Mouse (Mus musculus): ENCODE measurements around the gene Gdpd4. TPM values are rescaled to one million over a fixed set of nuclear protein-coding genes. Genes with fewer than 3 reads are reported as not detected.

Gdpd4 gene
- total RNA-seq, 2 experiments from 2014 or later: not detected

GRCm38 (mm10) chr7:98085314-98085713 is 165.6 kb downstream of the Gdpd4 start:
- DNase-seq: no peak

DNA sequence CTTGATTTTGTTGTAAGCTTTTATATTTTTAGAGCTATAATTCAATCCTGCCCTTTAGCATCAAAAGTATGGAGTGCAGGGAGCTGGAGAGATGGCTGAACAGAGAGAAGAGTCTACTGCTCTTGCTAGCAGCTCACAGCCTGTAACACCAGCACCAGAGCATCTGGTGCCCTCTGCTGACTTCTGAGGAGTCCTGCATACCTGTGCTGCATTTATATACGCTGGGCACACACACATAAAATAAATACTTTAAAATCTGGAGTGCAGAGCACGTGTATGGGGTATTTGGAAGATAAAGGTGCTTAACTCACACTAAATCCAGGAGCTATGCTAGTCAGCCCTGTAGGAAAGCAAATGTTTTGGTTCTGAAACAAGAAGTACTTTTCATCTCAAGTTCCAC is 166.6 kb downstream of the Gdpd4 start:
- DNase-seq: no peak

DNA sequence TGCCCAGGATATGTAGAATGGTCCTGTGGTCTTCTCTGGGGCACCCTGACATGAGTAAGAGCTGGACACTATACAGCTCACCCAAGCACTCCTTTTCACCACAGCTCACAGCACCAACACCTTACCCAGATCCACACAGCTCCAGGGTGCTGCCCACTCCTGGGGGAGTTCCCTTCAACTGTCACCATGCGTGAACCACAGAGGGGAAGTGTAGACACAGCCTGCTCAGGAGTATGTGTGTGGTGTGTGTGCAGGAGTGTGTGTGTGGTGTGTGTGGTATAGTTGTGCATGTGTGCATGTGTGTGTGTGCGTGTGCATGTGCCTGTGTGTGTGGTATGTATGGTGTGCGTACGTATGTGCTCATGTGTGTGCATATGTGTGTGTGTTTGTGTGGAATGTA is 176.1 kb downstream of the Gdpd4 start:
- no peak for DNase-seq

DNA sequence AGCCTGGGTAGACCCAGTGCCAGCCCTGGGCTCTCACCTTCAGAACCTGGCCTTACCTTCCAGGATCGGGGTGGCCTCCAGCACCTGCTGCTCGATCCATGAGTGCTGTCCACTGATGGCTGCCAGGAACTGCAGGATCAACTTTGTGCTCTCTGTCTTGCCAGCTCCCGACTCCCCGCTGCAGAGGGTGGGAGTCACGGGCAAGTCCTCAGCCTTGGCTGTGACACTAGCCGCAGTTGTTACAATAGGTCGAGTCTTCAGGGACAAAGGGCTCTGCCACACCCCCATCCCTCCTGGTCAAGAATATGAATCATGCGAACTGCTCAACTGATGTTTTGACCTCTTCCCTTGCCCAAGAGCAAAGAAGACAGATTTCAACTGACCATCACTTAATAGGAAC is 177.8 kb downstream of the Gdpd4 start:
- DNase-seq: no peak

Other genes starting within 250 kb of the Gdpd4 start
- gene Clns1a, start 223.3 kb upstream of the Gdpd4 start, total RNA-seq (2021): 10 to 100 TPM; 27.3 to 28.9 TPM
- 1 to 10 TPM in 1 of 2 experiments, under 1 TPM in 1; 0.82 to 1.2 TPM for gene Aqp11, start 181.7 kb upstream of the Gdpd4 start, total RNA-seq (2021)
- 10 to 100 TPM; 20.3 to 27.7 TPM for gene Pak1, start 131.4 kb upstream of the Gdpd4 start, total RNA-seq (2021)
- gene Myo7a, start 199.6 kb downstream of the Gdpd4 start, total RNA-seq (2021): 1 to 10 TPM; 2.8 to 3.5 TPM
- gene Omp, start 225.5 kb downstream of the Gdpd4 start, total RNA-seq (2021): under 1 TPM in 1 of 2 experiments, not detected in 1; 0.11 TPM